Mouse (Mus musculus) urinary bladder, postnatal 4 days (tissue): Measurements from ENCODE around the gene Runx2.

Experiments
- DNase-seq, 2 experiments: peaks; one replicate each; pipeline ENCODE4 v3.0.0; 2021 to 2022; ENCODE audit warnings: low spot score in 2 of 2

Gene Runx2

GRCm38 (mm10) chr17:44623271-44623670 is 191.3 kb downstream of the Runx2 start:
- DNase-seq: no peak

GRCm38 (mm10) chr17:44620456-44620855 is 194.1 kb downstream of the Runx2 start:
- no peak for DNase-seq

GRCm38 (mm10) chr17:44618691-44619090 is 195.9 kb downstream of the Runx2 start:
- DNase-seq: no peak

- peak in 1 of 2 experiments; percentile 51 for DNase-seq
These were observed 196.4 kb downstream of the Runx2 start for GRCm38 (mm10) chr17:44618175-44618574.

DNA sequence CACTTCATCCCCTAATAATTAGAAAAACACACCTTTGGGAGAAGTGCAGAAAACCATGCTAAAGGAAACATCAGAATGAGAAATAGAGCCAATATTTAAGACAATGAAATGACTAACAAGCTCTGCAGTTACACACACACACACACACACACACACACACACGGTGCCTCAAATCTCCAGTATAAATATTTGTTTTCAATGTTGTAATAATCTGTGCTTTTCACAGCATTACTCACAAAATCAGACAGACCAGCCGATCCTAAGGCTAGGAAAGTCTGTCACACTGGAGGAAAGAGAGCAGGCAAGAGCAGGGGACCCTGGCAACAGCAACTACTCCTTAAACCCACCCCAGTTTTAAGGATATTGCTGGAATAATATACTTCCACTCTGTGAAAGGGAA is 196.9 kb downstream of the Runx2 start:
- DNase-seq: no peak

- DNase-seq: no peak
These were observed 200.6 kb downstream of the Runx2 start for GRCm38 (mm10) chr17:44613716-44614715.

DNA sequence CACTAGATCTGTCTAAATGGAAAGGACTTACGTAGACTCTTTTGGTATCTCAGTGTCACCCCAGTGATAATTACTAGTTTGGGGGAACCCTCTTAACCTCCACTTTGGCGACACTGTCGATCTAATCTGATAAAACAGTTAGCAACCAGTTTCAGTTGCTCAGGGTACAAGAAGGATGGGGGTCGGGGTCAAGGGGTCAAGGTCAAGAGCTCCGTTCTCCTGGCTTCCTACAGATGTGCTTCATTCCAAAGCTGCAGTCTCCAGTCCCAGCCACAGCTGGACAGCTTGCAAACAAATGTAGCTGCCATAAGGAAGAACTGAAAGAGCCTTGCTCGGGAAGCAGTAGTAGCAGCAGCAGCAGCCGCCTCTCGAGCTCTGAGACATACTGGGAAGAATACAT is 202.0 kb downstream of the Runx2 start:
- no peak for DNase-seq

- no peak for DNase-seq
These were observed 202.6 kb downstream of the Runx2 start for GRCm38 (mm10) chr17:44612002-44612401.

DNA sequence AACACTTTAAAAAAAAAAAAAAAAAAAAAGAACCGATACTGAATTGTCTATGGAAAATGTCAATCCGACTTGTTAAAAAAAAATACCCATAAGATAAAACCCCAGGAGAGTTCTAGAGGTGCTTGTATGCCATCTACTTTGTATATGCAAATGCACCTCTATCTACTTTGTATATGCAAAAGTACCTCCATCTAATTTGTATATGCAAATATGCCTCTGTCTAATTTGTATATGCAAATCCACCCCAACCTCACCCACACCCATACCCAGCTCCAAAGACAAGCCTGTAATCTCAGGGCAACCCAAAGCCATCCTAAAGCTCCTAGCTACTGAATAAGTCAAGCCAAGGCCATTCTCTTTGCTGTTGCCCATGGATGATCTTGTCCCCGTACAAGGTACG is 203.1 kb downstream of the Runx2 start:
- DNase-seq: no peak

DNA sequence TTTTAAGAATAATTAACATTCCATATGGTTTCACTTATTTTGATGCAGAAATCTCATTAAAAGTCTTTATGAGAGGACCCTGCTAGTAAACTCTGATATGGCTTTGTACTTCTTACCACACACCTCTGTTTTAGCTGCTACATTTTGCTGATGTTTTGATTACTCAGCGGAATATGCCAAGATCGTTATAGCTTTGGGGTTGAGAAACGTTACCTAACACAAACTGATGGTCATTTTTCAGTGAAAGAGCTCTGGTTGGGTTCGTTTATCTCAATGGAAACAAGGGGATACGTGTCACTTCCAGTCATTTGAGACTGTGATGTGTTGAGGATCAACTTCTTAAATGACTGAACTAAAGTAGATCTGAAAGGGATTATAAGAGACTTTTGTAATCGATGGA is 203.8 kb downstream of the Runx2 start:
- DNase-seq: no peak

DNA sequence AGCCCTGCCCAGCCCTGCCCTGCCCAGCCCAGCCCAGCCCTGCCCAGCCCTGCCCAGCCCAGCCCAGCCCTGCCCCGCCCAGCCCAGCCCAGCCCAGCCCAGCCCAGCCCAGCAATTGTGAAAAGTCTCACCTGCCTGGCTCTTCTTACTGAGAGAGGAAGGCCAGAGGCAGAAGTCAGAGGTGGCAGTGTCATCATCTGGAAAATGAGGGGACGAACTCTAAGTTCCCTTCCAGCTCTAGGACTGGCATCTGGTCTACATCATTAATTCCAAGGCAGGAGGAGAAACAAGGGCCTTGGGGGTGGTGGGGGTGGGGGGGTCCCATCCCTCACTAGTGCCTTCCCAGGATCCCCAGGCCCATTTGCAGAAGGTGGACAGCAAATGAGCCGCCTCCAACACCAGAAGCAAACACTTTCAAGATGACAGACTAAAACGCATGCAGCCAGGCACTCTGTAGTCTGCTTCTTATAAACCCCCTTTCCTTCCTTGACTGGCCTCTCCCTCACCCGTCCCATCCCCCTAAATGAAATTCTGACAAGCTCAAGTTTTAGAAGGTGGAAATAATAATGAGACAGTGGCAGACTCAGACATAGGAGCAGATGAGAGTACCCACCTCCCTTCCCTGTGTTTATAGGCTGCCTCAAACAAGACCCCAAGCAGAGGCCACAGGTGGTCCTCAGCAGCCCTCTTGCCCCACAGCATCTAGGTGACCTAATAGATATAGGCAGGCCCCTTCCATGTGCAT is 204.5 kb downstream of the Runx2 start:
- no peak for DNase-seq

DNA sequence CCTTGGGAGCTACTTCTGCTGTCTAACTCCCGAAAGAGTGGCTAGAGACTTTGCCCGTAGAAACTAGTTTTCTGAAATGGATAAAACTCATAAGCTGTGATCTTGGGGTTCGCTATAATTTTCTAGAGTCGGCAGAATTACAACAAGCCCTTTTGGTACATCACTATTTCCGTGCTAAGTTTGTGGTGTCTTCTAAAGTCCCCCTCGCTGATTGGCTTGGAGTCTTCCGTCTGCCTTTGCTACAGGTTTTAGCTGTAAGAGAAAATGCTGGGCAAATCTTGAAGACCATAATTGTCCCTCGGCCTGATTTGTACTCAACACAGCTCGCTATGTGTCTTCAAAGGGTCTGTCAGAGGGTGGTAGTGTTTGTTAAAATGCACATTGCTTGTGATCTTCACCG is 205.2 kb downstream of the Runx2 start:
- no peak for DNase-seq

- DNase-seq: no peak
These were observed 205.7 kb downstream of the Runx2 start for GRCm38 (mm10) chr17:44608907-44609306.

- DNase-seq: no peak
These were observed 207.2 kb downstream of the Runx2 start for GRCm38 (mm10) chr17:44607383-44607782.

- no peak for DNase-seq
These were observed 208.4 kb downstream of the Runx2 start for GRCm38 (mm10) chr17:44606245-44606644.

- DNase-seq: no peak
These were observed 208.8 kb downstream of the Runx2 start for GRCm38 (mm10) chr17:44605749-44606148.

- no peak for DNase-seq
These were observed 211.4 kb downstream of the Runx2 start for GRCm38 (mm10) chr17:44603170-44603569.

DNA sequence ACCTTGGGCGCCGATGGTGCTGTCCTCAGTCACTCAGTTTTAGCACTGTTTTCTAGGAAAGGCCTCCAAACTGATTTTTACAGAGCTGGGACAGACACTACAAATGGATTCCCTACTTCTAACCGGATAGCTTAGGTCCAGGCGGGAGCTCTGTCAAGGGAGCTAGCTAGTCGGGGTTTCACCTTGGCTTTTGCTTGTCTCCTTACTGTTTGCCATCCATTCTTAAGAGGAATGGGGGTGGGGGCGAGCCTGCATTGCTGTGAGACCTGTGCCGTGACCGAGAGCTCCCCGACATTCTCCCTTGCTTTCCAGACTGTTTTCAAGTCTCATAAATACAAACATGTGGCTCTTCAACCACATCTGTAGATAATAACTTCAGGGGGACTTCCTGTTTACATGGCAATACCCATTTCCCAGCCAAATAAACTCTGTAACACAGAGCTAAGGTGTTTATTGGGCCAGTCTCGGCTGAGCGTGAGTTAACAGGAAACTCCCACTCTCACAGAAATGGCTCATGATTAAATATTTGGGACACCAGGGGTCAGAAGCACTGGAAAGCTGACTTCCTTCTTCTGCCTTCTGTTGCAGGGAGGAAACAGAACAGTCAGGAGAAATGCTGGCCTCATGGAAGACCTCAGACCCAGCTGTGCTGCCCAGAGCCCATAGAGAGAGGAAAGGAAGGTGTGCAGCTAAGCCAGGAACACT is 213.1 kb downstream of the Runx2 start:
- no peak for DNase-seq

- no peak for DNase-seq
These were observed 214.7 kb downstream of the Runx2 start for GRCm38 (mm10) chr17:44599856-44600255.

- no peak for DNase-seq
These were observed 215.5 kb downstream of the Runx2 start for GRCm38 (mm10) chr17:44599132-44599531.

DNA sequence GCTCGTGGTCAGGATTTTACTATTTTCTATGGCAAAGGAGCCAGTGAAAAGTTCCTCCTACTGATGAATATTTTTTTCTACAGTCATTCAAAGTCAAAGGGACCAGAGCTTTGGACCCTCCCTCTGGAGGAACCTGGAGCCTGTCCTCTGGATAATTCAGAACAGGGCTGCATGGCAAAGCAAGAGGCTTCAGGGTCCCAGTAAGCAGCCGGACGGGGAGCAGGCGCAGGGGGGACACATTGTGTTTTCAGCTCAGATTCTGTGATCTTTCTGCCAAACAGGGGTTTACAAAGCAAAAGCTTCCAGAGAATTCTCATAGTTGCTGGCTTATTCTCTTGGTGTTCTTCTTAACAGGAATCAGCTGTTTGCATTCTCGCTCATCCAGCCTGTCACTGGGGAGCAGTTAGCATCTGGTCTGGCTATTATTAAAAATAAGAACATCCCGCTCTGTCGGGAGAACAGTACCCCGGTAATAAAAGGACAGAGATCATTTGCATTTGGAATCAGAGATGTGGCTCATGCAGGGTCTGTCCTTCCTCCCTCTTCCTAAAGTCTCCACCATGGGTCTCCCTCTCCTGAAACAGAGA is 216.6 kb downstream of the Runx2 start:
- DNase-seq: peak in 1 of 2 experiments; percentile 24

GRCm38 (mm10) chr17:44592737-44593090 is 221.9 kb downstream of the Runx2 start:
- DNase-seq: no peak
